ENCODE assay signal across 9 mouse cellular contexts in genomic region chr12:80938642-80939041, GRCm38 (mm10). TPM values are rescaled to one million over a fixed set of nuclear protein-coding genes. Genes with fewer than 3 reads are reported as not detected.
DNase-seq lines count a peak whose midpoint lies in the region; ATAC-seq lines count a peak whose summit lies in the region.
"Had no signal": no experiment of that assay in that cellular context is flagged by ENCODE, and none has a peak within 500 bp of the region (broad histone marks: within the 10 kb centered on the region; RNA-seq: fewer than 3 reads in every experiment).

No protein-coding gene starts in this region.

- H3K4me1 ChIP-seq in lung, embryonic 15.5 days: peaks cover 11% of the 10 kb centered on the region
- no peaks in the 10 kb centered on the region for H3K4me1 ChIP-seq in forebrain, embryonic 14.5 days (ENCODE audit: control insufficient read depth, insufficient read depth, low read length)

- no peaks in the 10 kb centered on the region for H3K9me3 ChIP-seq in lung, embryonic 15.5 days
- no peaks in the 10 kb centered on the region for H3K9me3 ChIP-seq in forebrain, embryonic 14.5 days (replicated peaks; ENCODE audit: control insufficient read depth, low read length)

- H3K27ac ChIP-seq in lung, embryonic 15.5 days: peak overlapping the region; percentile 39
- no peak overlapping the region for H3K27ac ChIP-seq in forebrain, embryonic 14.5 days (ENCODE audit: low read depth, low read length)

- H3K27me3 ChIP-seq in lung, embryonic 15.5 days: no peaks in the 10 kb centered on the region
- no peaks in the 10 kb centered on the region for H3K27me3 ChIP-seq in splenic B cell, adult 2 months (ENCODE audit: control insufficient read depth, insufficient read depth, low read length, poor library complexity, severe bottlenecking)
- no peaks in the 10 kb centered on the region for H3K27me3 ChIP-seq in forebrain, embryonic 14.5 days (replicated peaks; ENCODE audit: control insufficient read depth, insufficient read depth, low read length)

- H3K36me3 ChIP-seq in lung, embryonic 15.5 days: no peaks in the 10 kb centered on the region
- no peaks in the 10 kb centered on the region for H3K36me3 ChIP-seq in splenic B cell, adult 2 months (ENCODE audit: control insufficient read depth, insufficient read depth, low read length, poor library complexity, severe bottlenecking)
- no peaks in the 10 kb centered on the region for H3K36me3 ChIP-seq in forebrain, embryonic 14.5 days (ENCODE audit: control insufficient read depth, insufficient read depth, low read length)

- WGBS in lung, embryonic 15.5 days: 24% methylated on average over 5 of the region's 5 CpGs
- WGBS in forebrain, embryonic 14.5 days: 76% methylated on average over 5 of the region's 5 CpGs

- H3K9ac ChIP-seq in lung, embryonic 15.5 days: no peak overlapping the region
- H3K9ac ChIP-seq in forebrain, embryonic 14.5 days (ENCODE audit: low read length): no peak overlapping the region

- DNase-seq in ovary, postnatal 14 days (ENCODE audit: low spot score): peak; percentile 42
- DNase-seq in ovary, postnatal 10 days (ENCODE audit: low spot score): no peak
- peak; percentile 60 for DNase-seq in kidney, adult 18-20 months
- DNase-seq in splenic B cell, adult 2 months (ENCODE audit: low read depth, low spot score): peak; percentile 74
- DNase-seq in cerebellum, postnatal 36 days: no peak
- DNase-seq in forebrain, embryonic 14.5 days (ENCODE audit: low spot score): no peak

- no peak overlapping the region for H3K4me2 ChIP-seq in lung, embryonic 15.5 days
- H3K4me2 ChIP-seq in forebrain, embryonic 14.5 days (ENCODE audit: low read length): no peak overlapping the region

- peak; percentile 84 for ATAC-seq in common myeloid progenitor, adult 5-6 weeks (replicated peaks; ENCODE audit: low read depth, poor library complexity, severe bottlenecking)
- no peak for ATAC-seq in lung, embryonic 15.5 days (ENCODE audit: borderline replicate concordance, extremely low read depth, low FRiP score, low TSS enrichment)
- ATAC-seq in forebrain, embryonic 14.5 days: no peak

- no peak overlapping the region for H3K4me3 ChIP-seq in lung, embryonic 15.5 days
- no peak overlapping the region for H3K4me3 ChIP-seq in forebrain, embryonic 14.5 days (ENCODE audit: low read depth, low read length)

RNA-seq across cellular contexts. Expression of gene Srsf5, which starts 6.7 kb away (rescaled TPM):
- total RNA-seq in common myeloid progenitor, adult 5-6 weeks (2017): 875 and 880 TPM in 2 replicates
- polyA plus RNA-seq in lung, embryonic 15.5 days (2015; fragmentation: Nextera tagmentation; extraction: Ambion mirVana): 570 and 583 TPM in 2 replicates
- polyA plus RNA-seq in forebrain, embryonic 14.5 days (2014; fragmentation: Nextera tagmentation; extraction: Ambion mirVana): 245 and 274 TPM in 2 replicates

RNA-seq across cellular contexts. Expression of gene Slc10a1, which starts 29.9 kb away (rescaled TPM):
- 2.3 TPM in 1 of 2 replicates, not detected in the other for total RNA-seq in common myeloid progenitor, adult 5-6 weeks (2017)
- 0.39 and 1.1 TPM in 2 replicates for polyA plus RNA-seq in lung, embryonic 15.5 days (2015; fragmentation: Nextera tagmentation; extraction: Ambion mirVana)
- polyA plus RNA-seq in forebrain, embryonic 14.5 days (2014; fragmentation: Nextera tagmentation; extraction: Ambion mirVana): 0.10 and 0.22 TPM in 2 replicates
- total RNA-seq: layer of hippocampus, postnatal 10 days had no signal

Comparison
In these comparisons a context has a peak if more than half of its experiments do, and no peak if none do; other contexts are left out.
1. DNase-seq: peak in ovary, postnatal 14 days (single experiment), kidney, adult 18-20 months (single experiment) and splenic B cell, adult 2 months (single experiment); none in ovary, postnatal 10 days (single experiment), cerebellum, postnatal 36 days (0 of 2) and forebrain, embryonic 14.5 days (single experiment).